Mouse (Mus musculus) MEL (cell line): ENCODE results near the gene Hebp1. TPM values are rescaled to one million over a fixed set of nuclear protein-coding genes. Genes with fewer than 3 reads are reported as not detected.

Source experiments
- DNase-seq: peaks from one replicate; pipeline ENCODE4 v3.0.0; 2011; ENCODE audit warnings: low read depth, low spot score
- H3K27ac ChIP-seq: 2 replicates; pipeline ENCODE4 v1.5.1; 2012; ENCODE audit warnings: low read depth, mild to moderate bottlenecking, control low read depth, low read length, moderate library complexity; ENCODE audit not compliant: control insufficient read depth
- H3K27me3 ChIP-seq, 2 experiments: fragments of 150-350 bp in 1 of 2; sonication (generic) in 1 of 2; 2 replicates each; pipeline ENCODE4 v1.6.1; 2012; ENCODE audit warnings: low read length in 2 of 2, mild to moderate bottlenecking in 2 of 2, improper control_type of control experiment in 1 of 2, moderate library complexity in 1 of 2; ENCODE audit not compliant: insufficient read depth in 2 of 2, control insufficient read depth in 1 of 2
- H3K36me3 ChIP-seq, 2 experiments: 2 replicates each; pipeline ENCODE4 v1.6.1; 2012 to 2014; ENCODE audit warnings: low read length in 2 of 2, improper control_type of control experiment in 1 of 2, inconsistent platforms in 1 of 2, mild to moderate bottlenecking in 1 of 2; ENCODE audit not compliant: insufficient read depth in 2 of 2, control insufficient read depth in 1 of 2
- H3K4me1 ChIP-seq, 2 experiments: fragments of 150-350 bp in 1 of 2; sonication (generic) in 1 of 2; 2 replicates each; pipeline ENCODE4 v1.6.1; 2012; ENCODE audit warnings: low read length in 2 of 2, improper control_type of control experiment in 1 of 2, mild to moderate bottlenecking in 1 of 2; ENCODE audit not compliant: insufficient read depth in 2 of 2, control insufficient read depth in 1 of 2
- H3K4me3 ChIP-seq, 2 experiments: fragments of 150-350 bp in 1 of 2; sonication (generic) in 1 of 2; 2 replicates each; pipeline ENCODE4 v1.5.1; 2012; ENCODE audit warnings: low read depth in 2 of 2, low read length in 2 of 2, mild to moderate bottlenecking in 2 of 2, moderate library complexity in 2 of 2, control low read depth in 1 of 2, improper control_type of control experiment in 1 of 2; ENCODE audit not compliant: control insufficient read depth in 1 of 2, insufficient read depth in 1 of 2
- H3K79me2 ChIP-seq: 2 replicates; pipeline ENCODE4 v1.6.1; 2012; ENCODE audit warnings: mild to moderate bottlenecking, low read length, moderate library complexity; ENCODE audit not compliant: control insufficient read depth, poor library complexity, insufficient read depth
- H3K9ac ChIP-seq: 2 replicates; pipeline ENCODE4 v1.6.1; 2012; ENCODE audit warnings: low read depth, mild to moderate bottlenecking, control low read depth, low read length, moderate library complexity; ENCODE audit not compliant: control insufficient read depth, poor library complexity, severe bottlenecking
- H3K9me3 ChIP-seq: fragments of 150-350 bp; sonication (generic); replicated peaks from 2 replicates; pipeline ENCODE4 v1.6.1; 2012; ENCODE audit warnings: mild to moderate bottlenecking, low read length, improper control_type of control experiment, moderate library complexity; ENCODE audit not compliant: insufficient read depth
- BHLHE40 ChIP-seq: IDR thresholded peaks from 2 replicates; pipeline ENCODE4 v1.6.1; 2012; ENCODE audit warnings: low read depth, mild to moderate bottlenecking, inconsistent platforms, low read length, improper control_type of control experiment, borderline replicate concordance
- CHD1 ChIP-seq: IDR thresholded peaks from 2 replicates; pipeline ENCODE4 v1.6.1; 2012; ENCODE audit warnings: low read depth, mild to moderate bottlenecking, inconsistent platforms, low read length, improper control_type of control experiment
- CHD2 ChIP-seq: IDR thresholded peaks from 2 replicates; pipeline ENCODE4 v1.6.1; 2011; ENCODE audit warnings: low read length, improper control_type of control experiment
- CTCF ChIP-seq, 3 experiments: IDR thresholded peaks in 2 of 3; conservative IDR thresholded peaks in 1 of 3; 2 replicates each; pipeline ENCODE4 v1.5.1; 2011 to 2012; ENCODE audit warnings: low read length in 3 of 3, low read depth in 2 of 3, mild to moderate bottlenecking in 2 of 3, improper control_type of control experiment in 1 of 3, inconsistent platforms in 1 of 3, mixed read lengths in 1 of 3, moderate library complexity in 1 of 3; ENCODE audit not compliant: control insufficient read depth in 1 of 3, insufficient read depth in 1 of 3, poor library complexity in 1 of 3, severe bottlenecking in 1 of 3
- EP300 ChIP-seq, 2 experiments: IDR thresholded peaks; 2 replicates each; pipeline ENCODE4 v1.6.1; 2011; ENCODE audit warnings: improper control_type of control experiment in 2 of 2, low read length in 2 of 2, low read depth in 1 of 2, mild to moderate bottlenecking in 1 of 2
- ETS1 ChIP-seq: IDR thresholded peaks from 2 replicates; pipeline ENCODE4 v1.6.1; 2012; ENCODE audit warnings: low read depth, mild to moderate bottlenecking, inconsistent platforms, low read length, improper control_type of control experiment, moderate library complexity
- GABPA ChIP-seq: IDR thresholded peaks from 2 replicates; pipeline ENCODE4 v1.6.1; 2012; ENCODE audit warnings: low read depth, mild to moderate bottlenecking, inconsistent platforms, low read length, improper control_type of control experiment, moderate library complexity
- KAT2A ChIP-seq: conservative IDR thresholded peaks from 2 replicates; pipeline ENCODE4 v1.6.1; 2012; ENCODE audit warnings: low read depth, low read length, improper control_type of control experiment, inconsistent platforms
- MAZ ChIP-seq: IDR thresholded peaks from 2 replicates; pipeline ENCODE4 v1.6.1; 2012; ENCODE audit warnings: low read depth, mild to moderate bottlenecking, inconsistent platforms, low read length, improper control_type of control experiment
- MYB ChIP-seq: IDR thresholded peaks from 2 replicates; pipeline ENCODE4 v1.6.1; 2011; ENCODE audit warnings: mild to moderate bottlenecking, low read depth, low read length, improper control_type of control experiment
- MYC ChIP-seq: IDR thresholded peaks from 2 replicates; pipeline ENCODE4 v1.6.1; 2011; ENCODE audit warnings: low read depth, mild to moderate bottlenecking, low read length, improper control_type of control experiment, moderate library complexity
- NELFE ChIP-seq: IDR thresholded peaks from 2 replicates; pipeline ENCODE4 v1.6.1; 2011; ENCODE audit warnings: low read depth, low read length, improper control_type of control experiment
- POLR2A ChIP-seq, 2 experiments: IDR thresholded peaks; 2 replicates each; pipeline ENCODE4 v1.6.1; 2011 to 2012; ENCODE audit warnings: low read length in 2 of 2, mild to moderate bottlenecking in 2 of 2, control low read depth in 1 of 2, improper control_type of control experiment in 1 of 2, low read depth in 1 of 2, moderate library complexity in 1 of 2; ENCODE audit not compliant: control insufficient read depth in 1 of 2, insufficient read depth in 1 of 2, poor library complexity in 1 of 2
- POLR2AphosphoS2 ChIP-seq: IDR thresholded peaks from 2 replicates; pipeline ENCODE4 v1.6.1; 2011; ENCODE audit warnings: low read length, improper control_type of control experiment
- RAD21 ChIP-seq: IDR thresholded peaks from 2 replicates; pipeline ENCODE4 v1.6.1; 2011; ENCODE audit warnings: mild to moderate bottlenecking, low read depth, low read length, improper control_type of control experiment
- SIN3A ChIP-seq: IDR thresholded peaks from 2 replicates; pipeline ENCODE4 v1.6.1; 2012; ENCODE audit warnings: low read length, improper control_type of control experiment, inconsistent platforms
- SMC3 ChIP-seq: IDR thresholded peaks from 2 replicates; pipeline ENCODE4 v1.6.1; 2011; ENCODE audit warnings: low read depth, low read length, improper control_type of control experiment
- TCF12 ChIP-seq: IDR thresholded peaks from 2 replicates; pipeline ENCODE4 v1.6.1; 2014; ENCODE audit warnings: low read depth, mild to moderate bottlenecking, inconsistent platforms, low read length, improper control_type of control experiment, moderate library complexity
- UBTF ChIP-seq: IDR thresholded peaks from 2 replicates; pipeline ENCODE4 v1.6.1; 2012; ENCODE audit warnings: low read depth, mild to moderate bottlenecking, inconsistent platforms, low read length, improper control_type of control experiment, moderate library complexity, borderline replicate concordance; ENCODE audit not compliant: insufficient read depth
- USF1 ChIP-seq: IDR thresholded peaks from 2 replicates; pipeline ENCODE4 v1.6.1; 2014; ENCODE audit warnings: low read depth, mild to moderate bottlenecking, inconsistent platforms, low read length, improper control_type of control experiment, moderate library complexity
- ZC3H11A ChIP-seq: IDR thresholded peaks from 2 replicates; pipeline ENCODE4 v1.6.1; 2012; ENCODE audit warnings: low read depth, mild to moderate bottlenecking, inconsistent platforms, low read length, improper control_type of control experiment
- ZKSCAN1 ChIP-seq: IDR thresholded peaks from 2 replicates; pipeline ENCODE4 v1.6.1; 2012; ENCODE audit warnings: low read depth, mild to moderate bottlenecking, inconsistent platforms, low read length, improper control_type of control experiment, moderate library complexity
- ZNF384 ChIP-seq: IDR thresholded peaks from 2 replicates; pipeline ENCODE4 v1.6.1; 2012; ENCODE audit warnings: low read depth, mild to moderate bottlenecking, inconsistent platforms, low read length, improper control_type of control experiment
- polyA plus RNA-seq, 2 experiments: library from polyadenylated mRNA; stranded (reverse) in 1 of 2; unstranded in 1 of 2; fragments of >175 nt in 1 of 2; fragments of >200 nt in 1 of 2; gene quantifications; 2 replicates each; pipeline versions ENCODE4 v1.2.1 to v1.2.4; 2012; ENCODE audit warnings: low replicate concordance in 2 of 2, low read depth in 1 of 2; ENCODE audit not compliant: insufficient read length in 2 of 2, insufficient read depth in 1 of 2, missing spikeins in 1 of 2
- total RNA-seq: library from RNA; depleted of rRNA; stranded (reverse); fragments of 300-350 nt; gene quantifications from 2 replicates; pipeline ENCODE4 v1.2.3, GENCODE M21; 2012

The Hebp1 gene
- total and polyA plus RNA-seq, 3 experiments: 16.7 to 25.1 TPM; not detected in 1

GRCm38 (mm10) chr6:135157496-135157895, 40.3 kb downstream of the Hebp1 start:
- no peak overlapping the region for H3K9ac ChIP-seq
- no peak overlapping the region for H3K4me3 ChIP-seq
- DNase-seq: no peak
- H3K9me3 ChIP-seq: no peaks in the 10 kb centered on the region
- no peak for TF ChIP-seq POLR2A (IDR thresholded peaks at IDR 0.05; ENCODE audit: control insufficient read depth in 1 of 2, insufficient read depth in 1 of 2, low read depth in 1 of 2, low read length in 2 of 2, poor library complexity in 1 of 2)
- no peak for TF ChIP-seq KAT2A
- no peak for TF ChIP-seq MAZ
- TF ChIP-seq BHLHE40: no peak
- no peak for TF ChIP-seq MYB
- no peak for TF ChIP-seq CTCF (IDR thresholded peaks at IDR 0.05 in 2 of 3, conservative IDR thresholded peaks at IDR 0.05 in 1 of 3; ENCODE audit: control insufficient read depth in 1 of 3, insufficient read depth in 1 of 3, low read depth in 2 of 3, low read length in 3 of 3, poor library complexity in 1 of 3, severe bottlenecking in 1 of 3)
- no peak for TF ChIP-seq EP300 (IDR thresholded peaks at IDR 0.05; ENCODE audit: low read depth in 1 of 2, low read length in 2 of 2)
- no peak for TF ChIP-seq SMC3
- TF ChIP-seq ZKSCAN1: no peak
- no peak for TF ChIP-seq ETS1
- no peaks in the 10 kb centered on the region for H3K4me1 ChIP-seq
- H3K27me3 ChIP-seq: no peaks in the 10 kb centered on the region
- no peaks in the 10 kb centered on the region for H3K36me3 ChIP-seq
- H3K79me2 ChIP-seq: no peaks in the 10 kb centered on the region
- no peak overlapping the region for H3K27ac ChIP-seq

- Histone ChIP-seq H3K36me3 (no peaks in the 10 kb centered on the region), H3K4me1 (no peaks in the 10 kb centered on the region), H3K79me2 (no peaks in the 10 kb centered on the region), H3K27ac (no peak overlapping the region), H3K4me3 (no peak overlapping the region), H3K27me3 (no peaks in the 10 kb centered on the region), H3K9me3 (no peaks in the 10 kb centered on the region), H3K9ac (no peak overlapping the region)
- TF ChIP-seq NELFE: no peak
- TF ChIP-seq MAZ: no peak
- no peak for TF ChIP-seq CHD2
- TF ChIP-seq ZC3H11A: no peak
- no peak for TF ChIP-seq CTCF (IDR thresholded peaks at IDR 0.05 in 2 of 3, conservative IDR thresholded peaks at IDR 0.05 in 1 of 3; ENCODE audit: control insufficient read depth in 1 of 3, insufficient read depth in 1 of 3, low read depth in 2 of 3, low read length in 3 of 3, poor library complexity in 1 of 3, severe bottlenecking in 1 of 3)
- no peak for TF ChIP-seq SIN3A
- TF ChIP-seq CHD1: no peak
- TF ChIP-seq USF1: no peak
- TF ChIP-seq POLR2AphosphoS2: no peak
- TF ChIP-seq ZNF384: no peak
- no peak for TF ChIP-seq RAD21
- no peak for TF ChIP-seq GABPA
- TF ChIP-seq UBTF: no peak
- TF ChIP-seq POLR2A (IDR thresholded peaks at IDR 0.05; ENCODE audit: control insufficient read depth in 1 of 2, insufficient read depth in 1 of 2, low read depth in 1 of 2, low read length in 2 of 2, poor library complexity in 1 of 2): no peak
- TF ChIP-seq MYC: no peak
- no peak for TF ChIP-seq TCF12
- no peak for DNase-seq
Observed at GRCm38 (mm10) chr6:135156597-135156996, 41.2 kb downstream of the Hebp1 start.
